Mouse (Mus musculus) cortical plate, adult 2 months (tissue): ENCODE measurements at regions not wholly inside any gene's neighbourhood (a gene's known extent, or its start where the extent isn't known, plus 50 kb on each side); places are given as distances from the start of the nearest gene placed in this dataset.

Source experiments
- CTCF ChIP-seq: fragments of 200-500 bp; IDR thresholded peaks from 2 replicates; pipeline ENCODE4 v1.5.1; 2011; ENCODE audit warnings: mild to moderate bottlenecking, control low read depth, low read length; ENCODE audit not compliant: insufficient read depth; ENCODE audit errors: extremely low read depth
- POLR2A ChIP-seq: fragments of 200-500 bp; IDR thresholded peaks from 2 replicates; pipeline ENCODE4 v1.6.1; 2011; ENCODE audit warnings: mild to moderate bottlenecking, low read length, control low read depth; ENCODE audit not compliant: insufficient read depth; ENCODE audit errors: extremely low read depth

DNA sequence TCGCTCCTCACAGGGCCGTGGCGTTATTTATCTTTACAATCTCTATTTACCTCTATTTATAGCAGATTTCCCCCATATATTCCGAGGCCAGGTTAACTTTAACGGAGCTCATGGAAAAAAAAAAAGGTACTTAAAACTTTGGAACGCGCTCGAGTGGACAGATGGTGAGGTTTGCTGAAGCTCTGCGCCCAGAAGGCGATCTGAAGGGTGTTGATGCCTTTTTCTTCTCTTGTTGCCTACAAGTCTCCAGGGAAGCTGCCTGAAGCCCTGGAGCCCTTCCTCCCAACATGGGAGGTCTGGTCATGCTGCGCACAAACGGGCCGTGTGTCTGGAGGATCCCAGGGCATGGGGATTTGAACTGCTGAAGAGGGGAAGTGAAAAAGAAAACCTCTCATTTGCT is 130.9 kb downstream of the Gm26897 start:
- no peak for TF ChIP-seq POLR2A
- TF ChIP-seq CTCF, result no peak
